Mouse (Mus musculus): ENCODE data around the gene Ddah1.

- TF ChIP-seq CTCF (IDR thresholded peaks at IDR 0.05; ENCODE audit: low read depth, low read length) (no peak), POLR2A (IDR thresholded peaks at IDR 0.05; ENCODE audit: borderline replicate concordance, low read depth, low read length) (no peak)
These were observed 75.6 kb downstream of the Ddah1 start for GRCm38 (mm10) chr3:145833948-145834538.

Data from bone marrow macrophage, adult 2 months (primary cell).